Mouse (Mus musculus): ENCODE measurements around the gene Slc22a19.
"Not testable (repeated sequence)": the region's sequence is repeated elsewhere in the genome, so short reads cannot be mapped to it uniquely, and the experiment has no call there.

Slc22a19 gene

DNA sequence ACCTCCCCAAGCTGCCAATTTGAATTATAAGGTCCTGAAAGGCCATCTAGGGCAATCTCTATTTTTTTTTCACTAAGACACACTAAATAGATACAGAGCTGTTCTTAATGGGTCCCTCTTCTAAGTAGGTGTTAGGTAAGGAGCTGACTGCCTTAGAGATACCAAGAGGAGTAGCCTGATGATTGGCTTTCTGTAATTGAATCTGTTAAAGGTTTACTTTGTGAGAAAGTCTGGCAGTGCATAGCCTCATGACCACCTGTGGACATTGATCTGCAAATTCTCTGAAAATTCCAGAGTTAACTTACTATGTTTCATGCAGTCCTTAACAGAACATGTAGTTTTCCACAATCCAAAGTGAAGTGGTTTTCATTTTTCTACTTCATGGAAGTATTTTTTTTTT, at the start of gene Slc22a19:
TSS of gene Slc22a19 (minus strand) at position 163 of the 400 bp plus-strand sequence.
- DNase-seq (ENCODE audit: low read depth) = no peak

DNA sequence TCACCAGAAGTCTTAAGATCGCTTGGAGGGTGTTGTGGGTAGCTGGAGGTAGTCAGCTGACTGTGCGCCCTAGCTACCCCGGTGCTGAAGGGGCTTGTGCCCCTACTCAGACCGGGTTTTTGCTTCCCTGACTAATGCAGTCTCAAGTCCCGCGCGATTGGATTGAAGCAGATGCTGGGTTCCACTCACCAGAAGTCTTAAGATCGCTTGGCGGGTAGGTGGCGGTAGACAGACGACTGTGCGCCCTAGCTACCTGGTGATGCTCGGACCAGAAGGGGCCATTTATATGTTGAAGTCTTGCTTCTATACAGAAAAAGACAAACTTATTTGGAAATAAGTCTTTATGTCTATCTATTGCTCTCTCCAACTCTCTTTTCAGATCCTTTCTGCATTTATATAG, 42.3 kb upstream of the Slc22a19 start:
- DNase-seq (ENCODE audit: low read depth) = not testable (repeated sequence)

DNA sequence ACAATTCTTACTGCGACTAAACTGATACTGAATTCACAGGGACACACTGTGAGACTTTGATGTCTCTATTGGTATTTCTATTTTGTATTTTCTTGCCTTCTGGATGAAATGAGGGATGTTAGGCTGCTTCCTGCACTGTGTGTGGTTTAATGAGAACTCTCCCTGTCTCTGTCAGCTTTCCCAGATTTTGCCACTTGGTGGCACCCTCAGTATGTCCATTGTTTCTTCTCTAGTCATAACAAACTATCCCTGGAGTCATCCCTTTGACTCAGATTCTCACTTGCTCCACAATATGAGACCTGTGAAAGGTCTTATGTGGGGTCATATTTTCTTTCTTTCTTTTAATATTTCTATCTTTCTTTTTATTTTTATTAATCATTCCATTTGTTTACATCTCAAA, 18.4 kb upstream of the Slc22a19 start:
- DNase-seq (ENCODE audit: low read depth) = no peak

GRCm38 (mm10) chr19:7693104-7693503, 18.0 kb downstream of the Slc22a19 start:
- not testable (repeated sequence) for DNase-seq (ENCODE audit: low read depth)

- no peak for DNase-seq (ENCODE audit: low read depth)
Observed at GRCm38 (mm10) chr19:7691259-7691658, 19.9 kb downstream of the Slc22a19 start.

GRCm38 (mm10) chr19:7687988-7688387, 23.1 kb downstream of the Slc22a19 start:
- DNase-seq (ENCODE audit: low read depth) = no peak

DNA sequence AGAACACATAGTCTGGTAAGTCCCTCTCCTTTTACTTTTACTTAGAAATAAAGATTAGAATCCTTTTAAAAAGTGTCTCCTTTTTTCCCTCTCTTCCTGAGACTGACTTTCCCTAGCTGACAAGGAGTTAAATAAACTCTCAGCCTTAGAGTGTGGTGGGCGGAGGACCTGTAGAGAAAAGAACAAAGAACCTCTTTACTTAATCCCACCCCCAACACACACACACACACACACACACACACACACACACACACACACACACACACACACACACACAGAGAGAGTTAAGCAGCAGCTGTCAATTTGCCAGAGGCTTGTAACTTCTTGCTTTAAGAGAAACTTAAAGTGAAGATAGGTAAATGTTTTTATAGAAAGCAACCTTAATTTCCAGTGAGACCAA, 39.1 kb downstream of the Slc22a19 start:
- no peak for DNase-seq (ENCODE audit: low read depth)

GRCm38 (mm10) chr19:7648913-7649666, 62.0 kb downstream of the Slc22a19 start:
- no peak for DNase-seq (ENCODE audit: low read depth)

- DNase-seq (ENCODE audit: low read depth) = no peak
Observed at GRCm38 (mm10) chr19:7633786-7634185, 77.3 kb downstream of the Slc22a19 start.

- DNase-seq (ENCODE audit: low read depth) = no peak
Observed at GRCm38 (mm10) chr19:7633021-7633420, 78.1 kb downstream of the Slc22a19 start.
